Mouse (Mus musculus) megakaryocyte progenitor cell, adult 5-6 weeks (primary cell): ENCODE data around the gene Gjc1. TPM values are rescaled to one million over a fixed set of nuclear protein-coding genes. Genes with fewer than 3 reads are reported as not detected.
A peak's percentile ranks its signal among the peaks of the same experiment; 100 is the strongest.

Experiments
- ATAC-seq: replicated peaks from 2 replicates; pipeline ENCODE4 v1.8.0; 2016; ENCODE audit warnings: mild to moderate bottlenecking, moderate TSS enrichment, inconsistent platforms; ENCODE audit not compliant: poor library complexity
- total RNA-seq, 2 experiments: library from RNA; stranded (forward) in 1 of 2; stranded (reverse) in 1 of 2; fragments of 157-497, 149-512 nt in 1 of 2; fragments of 200-1000 nt in 1 of 2; gene quantifications; 2 replicates each; pipeline versions ENCODE4 v1.2.3 to v1.2.4; 2015 to 2017

The Gjc1 gene
- total RNA-seq (2015): not detected in 2 replicates
- total RNA-seq (2017): not detected in 2 replicates

DNA sequence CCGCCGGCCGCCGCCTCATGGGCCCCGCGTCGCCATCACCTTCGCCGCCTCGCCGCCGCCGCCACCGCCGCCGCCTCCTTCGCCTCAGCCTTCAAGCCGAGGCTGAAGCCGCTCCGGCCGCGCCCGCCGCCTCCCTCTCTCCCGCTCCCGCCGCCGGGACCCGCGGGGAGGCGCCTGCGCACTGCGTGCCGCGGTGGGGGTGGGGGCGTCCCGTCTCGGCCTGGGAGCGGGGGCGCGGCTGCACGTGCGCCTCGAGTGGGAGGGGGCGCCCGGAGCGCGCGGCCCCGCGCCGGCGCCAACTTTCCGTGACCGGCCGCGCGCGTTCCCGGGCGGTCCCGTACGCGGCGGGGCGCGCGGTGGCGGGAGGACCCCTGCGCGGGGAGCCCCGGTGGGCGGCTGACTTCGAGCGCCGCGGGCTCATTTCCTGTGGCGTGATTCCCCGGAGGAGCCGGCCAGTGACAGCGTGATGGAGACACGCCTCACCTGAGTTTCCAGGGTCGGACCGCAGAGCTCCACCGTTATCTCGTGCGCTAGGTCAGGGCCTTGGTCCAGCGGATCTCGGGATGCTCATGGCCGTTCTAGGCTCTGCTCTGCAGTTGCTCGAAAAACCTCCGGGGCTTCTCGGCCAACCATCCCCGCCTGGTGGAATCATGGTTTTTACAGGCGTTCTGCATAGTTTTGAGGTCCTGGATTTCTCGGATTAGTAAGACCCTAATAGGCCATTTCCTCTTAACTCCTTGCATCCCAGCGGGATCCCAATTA lies at the start of gene Gjc1:
Gjc1 (minus strand) TSS at position 680 of the 762 bp plus-strand sequence.
- ATAC-seq: no peak

DNA sequence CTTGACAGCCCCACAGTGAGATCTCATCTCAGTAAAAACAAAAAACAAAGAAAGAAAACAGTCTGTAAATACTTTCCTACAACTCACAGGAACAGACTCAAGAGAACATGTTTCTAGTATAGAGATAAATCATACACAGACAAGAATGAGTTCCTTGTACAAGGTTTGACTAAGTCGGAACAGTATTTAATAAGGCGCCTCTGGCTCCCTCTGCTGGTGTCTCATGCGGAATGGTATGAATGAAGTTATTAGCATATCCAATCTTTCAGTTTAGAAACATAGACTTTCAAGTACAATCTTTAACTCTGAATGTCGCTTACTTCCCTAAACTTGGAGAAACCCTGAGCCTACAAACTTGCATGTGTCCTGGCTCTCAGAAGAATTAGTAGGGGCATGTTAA lies 44.8 kb upstream of the Gjc1 start:
- peak; percentile 72 for ATAC-seq

DNA sequence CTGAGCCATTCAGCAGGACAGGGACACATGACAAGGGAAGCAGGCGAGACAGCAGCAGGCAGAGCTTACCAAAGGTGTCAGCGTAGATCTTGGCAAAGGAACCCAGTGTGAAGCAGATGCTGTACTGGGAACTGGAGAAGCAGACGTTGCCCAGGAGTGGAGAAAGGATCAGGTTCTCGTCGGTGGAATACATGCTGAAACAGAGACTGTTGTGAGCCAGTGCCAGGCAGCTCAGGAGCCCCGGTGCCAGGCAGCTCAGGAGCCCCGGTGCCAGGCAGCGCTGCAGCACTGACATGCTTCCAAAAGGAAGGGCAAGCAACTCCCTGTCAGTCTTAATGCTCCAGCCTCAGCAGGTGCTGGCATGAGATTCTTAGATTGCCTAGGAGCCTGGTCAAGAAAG lies 40.4 kb upstream of the Gjc1 start:
- ATAC-seq: no peak

DNA sequence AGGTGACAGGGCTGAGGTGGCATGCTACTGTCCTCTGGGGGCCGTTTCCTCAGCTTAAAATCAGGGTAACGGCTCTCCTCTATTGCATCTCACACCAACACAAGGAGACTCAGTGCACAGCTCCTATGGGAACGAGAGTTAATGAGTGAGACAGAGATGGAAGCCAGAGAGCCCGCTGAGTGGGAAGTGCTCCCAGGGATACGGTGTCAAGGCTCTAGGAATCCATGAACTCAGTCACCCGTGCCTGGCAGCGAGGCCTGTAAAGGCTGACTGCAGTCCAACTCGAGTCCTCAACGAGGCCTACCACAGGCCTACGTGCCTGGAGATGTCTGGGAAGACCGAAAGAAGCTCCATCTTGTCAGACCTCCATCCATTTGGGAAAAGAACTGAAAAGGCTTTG lies 39.5 kb upstream of the Gjc1 start:
- no peak for ATAC-seq

DNA sequence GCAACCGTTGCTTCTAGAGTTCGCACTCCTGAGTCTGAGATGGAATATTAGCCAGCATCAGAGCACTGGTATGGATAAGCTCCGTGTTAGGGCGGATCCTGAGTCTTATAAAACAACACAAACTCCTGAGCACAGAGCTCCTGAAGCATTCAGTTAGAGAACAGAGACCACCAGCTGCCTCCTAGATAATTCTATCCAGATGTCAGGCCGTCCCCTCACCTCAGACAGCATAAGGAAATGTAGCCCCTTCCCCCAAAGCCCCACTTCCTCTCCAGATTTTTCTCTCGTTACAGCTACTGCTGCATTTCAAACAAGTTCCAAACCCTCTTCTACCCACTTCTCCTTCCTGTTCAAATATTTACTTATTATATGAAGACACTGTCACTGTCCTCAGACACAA lies 36.4 kb upstream of the Gjc1 start:
- ATAC-seq: no peak

DNA sequence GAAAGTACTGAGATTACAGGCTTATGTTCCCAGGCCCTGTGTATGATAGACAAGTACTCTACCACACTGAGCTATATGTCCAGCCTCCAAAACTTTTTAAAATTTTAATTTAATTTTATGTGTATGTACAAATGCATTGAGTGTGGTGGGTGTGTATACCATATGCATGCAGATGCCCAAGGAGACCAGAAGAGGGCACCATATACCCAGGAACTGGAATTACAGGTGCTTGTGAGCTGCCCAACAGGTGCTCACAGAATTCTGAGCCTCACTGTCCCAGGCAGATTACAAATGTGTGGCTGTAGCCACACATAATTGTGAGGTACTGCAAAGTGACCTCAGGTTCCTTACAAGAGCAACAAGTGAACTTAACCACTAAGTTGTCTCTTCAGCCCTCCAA lies 34.3 kb upstream of the Gjc1 start:
- no peak for ATAC-seq

DNA sequence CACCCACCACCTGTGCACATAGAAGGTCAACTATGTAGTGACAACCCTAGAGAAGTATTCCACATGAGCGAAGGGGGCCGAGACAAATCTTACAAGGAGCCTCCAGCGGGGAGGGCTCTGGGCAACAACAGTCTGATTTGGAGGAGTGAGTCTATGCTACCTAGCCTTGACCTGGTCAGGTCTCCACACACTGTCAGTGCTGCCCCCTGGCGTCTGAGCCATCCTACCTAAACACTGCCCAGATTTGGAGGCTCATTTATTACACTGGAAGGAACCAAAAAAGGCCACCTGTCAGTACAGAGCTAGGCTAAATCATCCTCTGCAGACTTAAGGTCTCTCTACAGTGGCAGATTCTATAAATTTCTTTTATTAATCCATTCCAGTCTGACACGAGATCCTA lies 32.4 kb upstream of the Gjc1 start:
- peak; percentile 69 for ATAC-seq

DNA sequence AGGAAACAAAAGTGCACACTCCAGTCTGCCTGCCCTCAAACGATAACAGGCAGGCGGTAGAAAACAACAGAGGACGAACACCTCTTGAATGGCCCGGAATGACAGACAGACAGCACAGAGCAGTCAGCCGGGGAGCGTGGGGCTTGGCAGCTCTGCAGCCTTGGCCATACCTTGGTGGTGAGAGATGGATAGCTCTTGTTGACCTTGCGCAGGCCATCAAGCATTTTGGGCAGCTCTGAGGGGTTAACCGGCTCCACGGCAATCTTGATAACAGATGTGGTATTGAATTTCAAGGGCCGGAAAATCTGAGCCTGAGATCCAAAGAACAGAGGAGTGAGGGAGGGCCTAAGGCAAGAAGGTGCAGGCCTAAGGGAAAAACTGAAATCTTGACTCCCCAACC lies 26.4 kb upstream of the Gjc1 start:
- ATAC-seq: no peak

DNA sequence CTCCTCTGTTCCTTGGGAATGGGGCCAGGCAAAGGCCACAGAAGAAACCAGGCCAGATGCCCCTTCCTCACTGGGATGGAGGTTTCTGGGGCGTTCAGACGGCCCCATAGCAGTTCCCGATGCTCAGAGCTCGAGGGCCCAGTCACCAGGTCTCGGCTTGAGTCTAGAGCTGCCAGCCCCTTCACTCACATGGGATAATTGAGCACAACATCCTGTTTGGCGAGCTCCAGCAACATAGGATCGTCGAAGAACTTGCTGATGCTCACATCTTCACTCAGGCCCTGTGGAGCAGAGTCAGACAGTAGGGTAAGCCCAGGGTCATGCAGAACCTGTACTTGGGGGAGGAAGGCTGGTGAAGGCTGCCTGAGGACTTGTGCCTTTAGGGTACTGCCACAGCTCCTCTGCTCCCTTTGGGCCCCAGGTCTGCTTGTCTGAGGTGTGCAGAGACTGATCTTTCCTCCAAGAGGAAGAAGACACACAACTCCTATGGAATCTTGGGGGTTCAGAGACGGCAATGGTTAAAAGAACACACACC lies 19.2 kb upstream of the Gjc1 start:
- no peak for ATAC-seq

DNA sequence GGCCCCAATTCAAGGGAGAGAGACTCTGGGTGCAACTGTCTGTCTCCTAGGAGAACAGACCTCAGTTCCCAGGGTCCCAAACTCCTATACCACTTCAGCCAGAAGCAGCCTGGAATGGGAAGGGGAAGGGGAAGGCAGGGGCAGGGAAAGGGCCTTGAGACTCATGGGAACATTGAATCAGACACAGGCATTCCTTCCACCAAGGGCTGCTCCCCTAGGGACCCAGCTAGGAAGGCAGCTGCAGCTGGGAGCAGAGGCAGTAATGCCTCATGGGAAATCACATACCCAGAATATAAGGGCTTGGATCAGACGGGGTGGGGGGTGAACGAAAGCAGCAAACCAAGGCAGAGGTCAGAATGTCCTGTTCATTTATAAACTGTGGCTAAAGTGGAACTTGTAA lies 18.6 kb upstream of the Gjc1 start:
- no peak for ATAC-seq

DNA sequence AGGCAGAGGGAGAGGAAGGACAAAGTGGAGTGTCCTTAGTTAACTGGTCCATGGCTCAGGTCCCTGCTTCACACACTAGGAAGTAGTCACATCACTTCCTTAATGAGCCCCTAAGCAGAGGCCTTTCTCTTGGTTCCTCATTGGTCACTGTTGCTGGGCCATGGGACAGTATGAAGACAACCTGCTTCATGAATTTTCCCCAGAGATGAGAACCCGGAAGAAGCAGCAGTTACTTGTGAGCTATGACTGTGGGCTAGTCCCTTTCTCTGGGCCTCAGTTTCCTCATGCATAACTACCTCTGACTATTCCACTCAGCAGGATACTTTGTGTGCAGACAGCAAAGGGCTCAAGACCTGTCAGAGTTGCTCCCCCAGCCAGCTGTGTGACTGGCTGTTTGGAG lies 17.9 kb upstream of the Gjc1 start:
- no peak for ATAC-seq

DNA sequence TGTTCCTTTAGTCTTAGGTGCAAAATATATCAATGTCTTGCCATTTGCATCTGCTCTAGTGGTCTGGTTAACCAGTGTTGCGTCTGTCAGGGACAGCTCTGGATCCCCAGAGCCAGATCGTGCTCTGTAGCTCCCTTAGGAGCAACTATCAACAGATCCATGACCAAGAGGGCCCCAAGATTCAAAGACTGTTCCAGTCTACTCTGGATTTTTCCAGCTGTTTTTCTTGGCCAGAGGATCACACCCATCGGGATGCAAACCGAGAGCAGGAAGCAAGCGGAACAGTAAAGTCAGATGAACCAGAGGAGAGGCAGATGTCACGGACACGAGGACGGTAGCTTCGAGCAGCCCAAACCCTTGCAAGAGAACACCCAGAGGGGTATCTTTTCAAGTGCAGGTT lies 16.6 kb upstream of the Gjc1 start:
- no peak for ATAC-seq

DNA sequence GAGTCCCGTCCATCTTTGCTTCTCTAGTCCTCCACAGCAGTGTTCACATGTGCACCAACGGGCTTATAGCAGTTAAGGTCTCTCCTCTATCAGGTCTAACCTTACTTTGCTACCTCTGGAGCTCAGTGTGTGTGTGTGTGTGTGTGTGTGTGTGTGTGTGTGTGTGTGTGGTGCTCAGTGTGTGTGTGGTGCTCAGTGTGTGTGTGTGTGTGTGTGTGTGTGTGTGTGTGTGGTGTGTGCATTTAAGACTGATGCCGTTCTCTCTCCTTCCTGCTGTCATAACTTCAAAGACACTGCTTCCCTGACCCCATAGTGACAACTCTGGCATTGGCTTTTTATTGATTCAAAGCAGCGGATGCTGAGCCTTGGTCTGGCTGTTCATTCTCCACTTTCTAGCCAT lies 16.0 kb upstream of the Gjc1 start, which contains the start of gene Higd1b:
Higd1b (plus strand) TSS at position 301 of the 400 bp plus-strand sequence.
- no peak for ATAC-seq

DNA sequence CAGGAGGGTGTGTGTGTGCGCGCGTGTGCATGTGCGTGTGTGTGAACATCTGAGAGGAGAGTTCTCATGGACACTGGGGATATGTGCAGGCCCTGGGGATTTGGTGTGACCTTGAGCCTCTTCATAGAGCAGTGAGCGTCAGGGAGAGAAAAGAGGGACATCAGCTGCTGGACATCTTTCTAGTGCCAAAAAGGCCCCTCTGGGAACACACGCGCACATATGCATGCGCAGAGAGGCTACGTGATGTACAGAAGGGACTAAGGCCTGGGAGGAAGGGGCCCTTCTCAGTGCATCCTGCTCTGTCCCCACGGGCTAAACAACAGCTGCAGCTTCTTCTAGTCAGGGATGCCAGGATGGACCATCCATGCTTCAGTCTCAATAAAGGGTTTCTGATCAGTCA lies 14.7 kb upstream of the Gjc1 start:
- no peak for ATAC-seq

DNA sequence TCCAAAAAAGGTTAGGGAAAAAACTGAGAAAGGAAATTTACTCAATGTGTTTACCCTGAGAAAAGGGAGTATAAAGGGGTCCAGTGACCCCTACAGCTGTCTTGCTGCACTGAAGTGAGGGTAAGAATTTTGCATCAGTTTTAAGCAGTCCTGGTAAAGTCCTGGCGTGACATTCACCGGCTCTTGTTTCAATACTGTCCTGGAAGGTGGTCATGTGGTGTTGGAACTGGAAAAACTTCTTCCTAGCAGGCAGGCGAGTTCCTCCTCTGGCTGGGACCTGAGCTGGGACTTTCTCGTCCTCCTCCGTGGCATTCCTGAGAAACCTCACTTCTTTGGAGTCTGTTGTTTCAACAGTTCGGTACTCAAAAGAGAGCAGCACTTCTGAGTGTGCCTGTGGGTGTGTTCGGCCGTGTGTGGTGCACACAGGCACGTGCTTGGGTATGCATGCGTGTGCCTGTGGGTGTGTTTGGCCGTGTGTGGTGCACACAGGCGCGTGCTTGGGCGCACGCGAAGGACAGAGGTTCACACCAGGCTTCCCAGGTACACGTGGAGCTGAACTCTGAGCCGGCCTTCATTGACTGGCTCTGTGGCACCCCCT lies 13.3 kb upstream of the Gjc1 start:
- no peak for ATAC-seq

DNA sequence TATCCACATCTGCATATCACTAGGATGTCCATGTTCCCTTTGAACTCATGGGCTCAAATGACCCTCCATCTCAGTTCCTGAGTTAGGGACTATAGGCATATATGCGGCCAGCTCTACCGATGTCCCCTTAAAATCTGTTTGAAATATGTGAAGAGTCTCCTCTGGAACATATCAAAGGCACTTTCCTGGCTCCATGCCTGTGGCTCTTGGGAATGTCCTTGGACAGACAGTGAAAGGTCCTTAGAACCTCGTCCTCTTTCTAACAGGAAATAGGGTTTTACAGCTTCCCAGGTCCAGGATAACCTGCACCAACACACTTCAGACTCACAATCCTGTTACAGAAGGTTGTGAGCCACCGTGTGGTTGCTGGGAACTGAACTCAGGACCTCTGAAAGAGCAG lies 10.8 kb upstream of the Gjc1 start:
- ATAC-seq: no peak

DNA sequence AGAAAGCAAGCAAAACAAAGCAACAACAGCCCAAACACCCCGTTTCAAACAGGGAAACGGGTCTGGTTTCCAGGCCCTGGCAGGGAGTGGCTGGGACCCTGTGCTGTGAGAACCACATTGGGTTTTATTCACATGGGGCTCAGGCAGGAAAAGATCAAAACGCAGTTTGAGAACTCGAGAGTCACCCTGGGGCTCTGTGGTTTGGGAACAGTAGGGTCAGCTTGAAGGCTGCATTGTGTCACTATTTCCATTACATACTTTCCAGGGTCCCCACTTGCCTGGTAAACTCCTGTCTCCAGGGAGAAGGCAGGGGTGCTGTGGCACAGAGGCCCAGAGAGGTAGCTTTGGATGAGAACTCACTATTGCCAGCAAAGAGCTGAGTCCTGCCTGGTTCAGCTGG lies 7.6 kb upstream of the Gjc1 start:
- ATAC-seq: no peak

DNA sequence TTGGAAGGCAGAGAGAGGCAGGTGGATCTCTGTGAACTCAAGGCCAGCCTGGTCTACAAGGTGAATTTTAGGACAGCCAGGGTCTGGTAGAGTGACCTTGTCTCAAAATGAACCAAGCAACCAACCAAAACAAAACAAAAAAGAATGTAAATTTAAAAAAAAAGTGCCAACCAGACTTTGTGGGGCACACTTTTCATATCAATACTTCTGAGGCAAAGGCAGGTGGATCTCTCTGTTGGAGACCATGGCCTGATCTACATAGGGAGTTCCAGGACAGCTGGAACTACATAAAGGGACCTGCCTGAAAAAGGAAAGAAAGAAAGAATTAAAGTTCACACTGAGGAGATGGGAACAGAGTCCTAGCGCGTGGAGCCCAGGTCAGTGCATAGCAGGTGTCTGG lies 7.0 kb upstream of the Gjc1 start:
- ATAC-seq: no peak

DNA sequence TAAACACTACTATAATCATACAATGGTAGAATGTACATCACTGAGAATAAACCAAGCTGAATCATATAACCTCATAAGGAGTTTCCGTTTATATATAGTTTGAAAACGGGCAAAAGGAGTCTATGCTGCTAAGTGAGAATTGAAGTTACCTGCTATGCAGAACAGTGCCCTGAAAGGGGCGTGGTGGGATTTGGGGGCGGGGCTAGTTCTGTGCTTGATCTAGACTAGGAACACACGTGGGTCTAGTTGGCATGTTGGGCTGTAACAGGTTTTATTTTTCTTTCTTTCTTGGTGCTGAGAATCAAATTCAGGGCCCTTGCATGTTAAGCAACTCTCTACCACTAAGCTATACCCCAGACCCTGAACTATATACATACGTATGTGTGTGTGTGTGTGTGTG lies 1.7 kb upstream of the Gjc1 start:
- no peak for ATAC-seq

DNA sequence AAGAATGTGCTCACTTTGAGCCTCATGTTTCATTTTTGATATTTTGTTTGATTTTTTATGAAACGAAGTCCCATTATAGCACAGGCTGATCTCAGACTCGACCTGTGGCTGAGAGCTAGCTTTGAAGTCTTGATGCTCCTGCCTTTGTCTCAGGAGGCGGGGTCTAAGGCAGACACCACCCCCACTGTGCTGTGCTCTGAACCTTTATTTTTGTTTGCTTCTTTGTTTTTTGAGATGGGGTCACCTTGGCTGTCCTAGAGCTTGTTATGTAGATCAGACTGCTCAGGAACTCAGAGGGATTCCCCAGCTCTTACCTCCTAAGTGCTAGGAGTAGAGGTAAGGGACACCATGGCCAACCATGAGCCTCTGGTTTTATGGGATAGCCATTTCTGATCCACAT lies 932 bp upstream of the Gjc1 start:
- ATAC-seq: no peak

DNA sequence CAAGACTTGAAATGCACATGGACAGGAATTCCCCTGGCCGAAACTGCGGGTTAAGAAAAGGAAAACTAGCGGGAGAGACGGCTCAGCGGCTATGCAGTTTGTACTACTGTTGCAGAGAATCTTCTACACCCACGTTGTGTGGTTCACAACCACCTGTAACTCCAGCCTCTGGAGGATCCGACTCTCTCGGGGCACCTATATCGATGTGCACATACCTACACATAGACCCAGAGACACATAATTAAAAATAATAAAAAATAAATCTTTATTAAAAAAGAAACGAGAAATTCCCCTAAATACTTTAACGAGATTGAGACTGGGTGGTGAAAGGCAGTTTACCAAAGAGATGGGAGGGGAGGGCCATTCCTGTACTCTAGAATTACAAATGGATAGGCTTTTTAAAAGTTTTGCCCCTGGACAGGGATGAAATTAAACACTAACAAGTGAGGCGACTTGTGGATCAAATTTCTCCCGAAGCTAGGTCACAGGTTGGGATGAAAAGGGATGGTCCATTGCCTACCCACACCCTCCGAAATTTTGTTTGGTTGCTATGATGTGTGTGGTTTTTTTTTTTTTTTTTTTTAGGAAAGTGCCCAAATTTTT lies 384 bp upstream of the Gjc1 start:
- ATAC-seq: no peak
